Mouse (Mus musculus): ENCODE measurements around the gene Rnf10. TPM values are rescaled to one million over a fixed set of nuclear protein-coding genes. Genes with fewer than 3 reads are reported as not detected.

The Rnf10 gene
- polyA plus RNA-seq, 1 experiment from 2014 or later, result 218 TPM

GRCm38 (mm10) chr5:115255472-115255871, 17.2 kb downstream of the Rnf10 start:
- peaks cover 63% of the 10 kb centered on the region for H3K36me3 ChIP-seq
- H3K9ac ChIP-seq, result no peak overlapping the region
- H3K9me3 ChIP-seq, result no peaks in the 10 kb centered on the region
- no peak overlapping the region for H3K27ac ChIP-seq (replicated peaks)
- no peak for ATAC-seq (ENCODE audit: low FRiP score, low read depth)
- H3K27me3 ChIP-seq, result no peaks in the 10 kb centered on the region
- H3K4me2 ChIP-seq, result no peak overlapping the region
- H3K4me1 ChIP-seq (replicated peaks), result no peaks in the 10 kb centered on the region
- WGBS, result 62% methylated on average over 1 of the region's 1 CpGs
- no peak overlapping the region for H3K4me3 ChIP-seq

DNA sequence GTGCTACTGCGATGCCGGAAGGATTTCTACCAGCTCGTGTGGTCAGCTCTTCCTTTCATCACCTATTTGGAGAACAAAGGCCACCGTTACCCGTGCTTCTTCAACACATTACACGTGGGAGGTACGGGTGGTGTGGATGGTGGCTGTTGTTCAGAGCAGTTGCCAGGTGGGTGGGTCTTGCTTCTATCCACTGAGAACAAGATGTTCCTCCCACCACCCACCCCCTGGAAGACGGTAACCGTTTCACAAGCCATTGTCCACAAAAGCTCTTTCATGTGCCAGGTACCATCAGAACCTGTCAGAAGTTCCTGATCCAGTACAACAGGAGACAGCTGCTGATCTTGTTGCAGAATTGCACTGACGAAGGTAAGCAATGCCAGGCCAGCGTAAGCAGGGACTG, 32.5 kb downstream of the Rnf10 start:
- no peak for ATAC-seq (ENCODE audit: low FRiP score, low read depth)
- no peak overlapping the region for H3K27ac ChIP-seq (replicated peaks)
- H3K4me1 ChIP-seq (replicated peaks), result peaks cover 28% of the 10 kb centered on the region
- no peaks in the 10 kb centered on the region for H3K9me3 ChIP-seq
- no peak overlapping the region for H3K4me3 ChIP-seq
- H3K36me3 ChIP-seq, result peaks cover 54% of the 10 kb centered on the region
- 87% methylated on average over 11 of the region's 11 CpGs for WGBS
- no peaks in the 10 kb centered on the region for H3K27me3 ChIP-seq
- no peak overlapping the region for H3K4me2 ChIP-seq
- H3K9ac ChIP-seq, result no peak overlapping the region

DNA sequence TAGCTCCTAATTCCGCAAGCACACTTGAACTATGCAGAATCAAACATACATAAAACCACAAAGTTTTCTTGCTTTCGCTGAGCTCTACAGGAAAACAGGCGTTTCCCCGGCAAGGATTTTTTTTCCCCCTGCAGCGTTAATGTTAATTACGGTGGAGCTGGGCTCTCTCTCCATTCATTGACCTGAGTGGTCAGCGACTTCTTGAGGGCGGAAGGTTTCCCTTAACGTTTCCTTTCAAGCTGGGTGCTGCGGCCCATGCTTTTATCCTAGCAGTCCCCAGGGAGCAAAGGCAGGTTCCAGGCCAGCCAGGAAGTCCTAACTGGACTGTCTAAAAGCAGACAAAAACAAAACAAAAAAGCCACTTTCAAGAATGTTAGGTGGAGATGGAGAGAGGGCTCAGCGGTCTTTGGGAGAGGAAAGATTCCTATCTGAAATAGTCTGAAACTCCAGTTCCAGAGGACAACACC, 33.9 kb downstream of the Rnf10 start:
- Histone ChIP-seq H3K9me3 (no peaks in the 10 kb centered on the region), H3K4me1 (replicated peaks) (peaks cover 31% of the 10 kb centered on the region), H3K27me3 (peaks cover 6% of the 10 kb centered on the region; the same call in 1 of the 2 replicates), H3K9ac (peak overlapping the region; percentile 89), H3K4me2 (peak overlapping the region; percentile 78), H3K36me3 (peaks cover 39% of the 10 kb centered on the region), H3K27ac (replicated peaks) (no peak overlapping the region), H3K4me3 (peak overlapping the region; percentile 91)
- WGBS, result 4% methylated on average over 11 of the region's 11 CpGs
- no peak for ATAC-seq (ENCODE audit: low FRiP score, low read depth)

- H3K4me3 ChIP-seq, result peak overlapping the region; percentile 91
- peak; percentile 85 for ATAC-seq (ENCODE audit: low FRiP score, low read depth)
- peak overlapping the region; percentile 79 for H3K27ac ChIP-seq (replicated peaks)
Observed at GRCm38 (mm10) chr5:115237803-115238728, 34.6 kb downstream of the Rnf10 start.

GRCm38 (mm10) chr5:115235786-115236263, 36.9 kb downstream of the Rnf10 start, which contains the start of gene Pop5:
Gene Pop5, plus strand, starts transcription at chr5:115235836.
- peaks cover 9% of the 10 kb centered on the region; the same call in 1 of the 2 replicates for H3K27me3 ChIP-seq
- ATAC-seq (ENCODE audit: low FRiP score, low read depth), result peak; percentile 54
- peak within 1 kb of the TSS; percentile 58 for H3K9ac ChIP-seq
- 2% methylated on average over 21 of the region's 21 CpGs for WGBS
- H3K4me1 ChIP-seq (replicated peaks), result peaks cover 35% of the 10 kb centered on the region
- peak within 1 kb of the TSS; percentile 85 for H3K4me2 ChIP-seq
- peak within 1 kb of the TSS; percentile 50 for H3K4me3 ChIP-seq
- peaks cover 12% of the 10 kb centered on the region for H3K36me3 ChIP-seq
- H3K9me3 ChIP-seq, result no peaks in the 10 kb centered on the region
- peak within 1 kb of the TSS; percentile 80 for H3K27ac ChIP-seq (replicated peaks)

More at GRCm38 (mm10) chr5:115237803-115238728, 34.6 kb downstream of the Rnf10 start:
- H3K4me1 ChIP-seq (replicated peaks), result peaks cover 31% of the 10 kb centered on the region
- H3K4me2 ChIP-seq, result peak overlapping the region; percentile 78
- peaks cover 33% of the 10 kb centered on the region for H3K36me3 ChIP-seq
- under 1% methylated on average over 84 of the region's 88 CpGs for WGBS
- H3K27me3 ChIP-seq, result peaks cover 9% of the 10 kb centered on the region; the same call in 1 of the 2 replicates
- peak overlapping the region; percentile 89 for H3K9ac ChIP-seq
- H3K9me3 ChIP-seq, result no peaks in the 10 kb centered on the region

- peak; percentile 60 for ATAC-seq (ENCODE audit: low FRiP score, low read depth)
- Histone ChIP-seq H3K4me1 (replicated peaks) (peaks cover 35% of the 10 kb centered on the region), H3K27me3 (peaks cover 9% of the 10 kb centered on the region; the same call in 1 of the 2 replicates), H3K9me3 (no peaks in the 10 kb centered on the region), H3K36me3 (peaks cover 7% of the 10 kb centered on the region), H3K4me2 (peak overlapping the region; percentile 85), H3K4me3 (peak overlapping the region; percentile 50), H3K27ac (replicated peaks) (peak overlapping the region; percentile 80), H3K9ac (peak overlapping the region; percentile 58)
- 1% methylated on average over 43 of the region's 45 CpGs for WGBS
Observed at GRCm38 (mm10) chr5:115235323-115235771, 37.4 kb downstream of the Rnf10 start.

DNA sequence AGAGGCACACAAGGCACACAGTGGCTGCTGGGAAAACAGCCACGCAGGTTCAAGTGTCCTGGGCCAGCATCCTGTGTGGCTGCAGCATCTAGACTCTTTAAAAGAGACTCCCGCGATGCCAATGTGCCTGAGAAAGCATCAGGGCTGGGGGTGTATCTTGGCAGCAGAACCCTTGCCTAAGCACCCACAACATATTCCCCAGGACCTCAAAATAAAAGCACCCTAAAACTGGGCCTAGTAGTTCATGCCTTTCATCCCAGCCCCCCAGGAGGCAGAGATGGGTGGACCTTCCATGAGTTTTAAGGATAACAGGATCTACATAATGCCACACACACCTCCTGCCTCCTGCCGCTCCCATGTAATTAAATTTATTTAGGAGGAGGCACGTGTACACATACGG, 38.2 kb downstream of the Rnf10 start:
- Histone ChIP-seq H3K4me3 (no peak overlapping the region), H3K9me3 (no peaks in the 10 kb centered on the region), H3K4me1 (replicated peaks) (peaks cover 35% of the 10 kb centered on the region), H3K36me3 (no peaks in the 10 kb centered on the region), H3K4me2 (no peak overlapping the region; the same call in 1 of the 2 replicates), H3K27ac (replicated peaks) (no peak overlapping the region), H3K9ac (no peak overlapping the region), H3K27me3 (peaks cover 9% of the 10 kb centered on the region; the same call in 1 of the 2 replicates)
- ATAC-seq (ENCODE audit: low FRiP score, low read depth), result no peak
- 60% methylated on average over 6 of the region's 6 CpGs for WGBS

DNA sequence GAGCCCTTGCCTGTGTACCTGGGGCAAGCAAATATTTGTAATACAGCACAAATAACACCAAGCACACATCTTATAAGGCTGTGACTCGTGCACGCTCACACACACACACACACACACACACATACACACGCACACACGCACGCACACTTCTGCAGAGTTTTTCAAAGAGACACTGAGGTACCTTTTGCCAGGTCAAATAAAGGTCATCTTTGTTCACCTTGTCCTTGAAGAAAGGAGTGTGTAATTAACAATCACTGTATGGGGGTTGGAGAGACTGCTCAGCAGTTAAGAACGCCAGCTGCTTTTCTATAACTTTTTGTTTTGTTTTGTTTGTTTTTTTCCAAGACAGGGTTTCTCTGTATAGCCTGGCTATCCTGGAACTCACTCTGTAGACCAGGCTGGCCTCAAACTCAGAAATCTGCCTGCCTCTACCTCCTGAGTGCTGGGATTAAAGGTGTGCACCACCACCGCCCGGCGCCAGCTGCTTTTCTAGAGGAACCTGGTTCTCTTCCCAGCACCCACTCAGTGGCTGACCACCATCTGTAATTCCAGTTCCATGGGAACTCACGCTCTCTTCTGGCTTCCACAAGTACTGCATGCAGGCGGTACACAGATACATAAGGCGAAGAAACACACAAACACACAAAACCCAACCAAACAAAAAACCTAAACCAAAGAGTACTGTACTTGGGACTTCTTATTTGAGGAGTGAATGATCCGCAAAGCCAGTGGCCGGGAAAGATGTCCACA, 39.5 kb downstream of the Rnf10 start:
- H3K9ac ChIP-seq, result no peak overlapping the region
- no peak overlapping the region for H3K4me3 ChIP-seq
- WGBS, result 93% methylated on average over 14 of the region's 14 CpGs
- no peak for ATAC-seq (ENCODE audit: low FRiP score, low read depth)
- peaks cover 23% of the 10 kb centered on the region for H3K4me1 ChIP-seq (replicated peaks)
- H3K27ac ChIP-seq (replicated peaks), result no peak overlapping the region
- H3K27me3 ChIP-seq, result peaks cover 9% of the 10 kb centered on the region; the same call in 1 of the 2 replicates
- H3K36me3 ChIP-seq, result no peaks in the 10 kb centered on the region
- no peak overlapping the region for H3K4me2 ChIP-seq
- H3K9me3 ChIP-seq, result no peaks in the 10 kb centered on the region

DNA sequence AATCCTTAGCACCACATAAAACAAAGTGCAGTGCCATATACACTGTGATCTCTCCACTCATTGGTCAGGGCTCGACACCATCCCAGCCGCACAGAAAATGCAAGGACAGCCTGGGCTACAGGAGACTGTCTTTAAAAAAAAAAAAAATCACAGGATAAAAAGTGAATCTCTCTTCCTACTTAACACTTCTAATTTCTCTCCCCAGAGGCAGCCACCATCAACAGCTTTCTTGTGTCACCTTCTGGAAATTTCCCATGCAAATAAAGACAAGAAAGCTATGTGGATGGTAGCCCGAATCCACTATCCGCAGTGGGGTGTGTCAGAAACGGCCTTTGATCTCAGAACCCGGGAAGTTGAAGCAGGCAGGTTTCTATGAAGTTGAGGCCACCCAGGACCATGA, 40.2 kb downstream of the Rnf10 start:
- H3K9ac ChIP-seq, result no peak overlapping the region
- no peaks in the 10 kb centered on the region for H3K9me3 ChIP-seq
- peaks cover 9% of the 10 kb centered on the region; the same call in 1 of the 2 replicates for H3K27me3 ChIP-seq
- ATAC-seq (ENCODE audit: low FRiP score, low read depth), result no peak
- H3K27ac ChIP-seq (replicated peaks), result no peak overlapping the region
- no peaks in the 10 kb centered on the region for H3K36me3 ChIP-seq
- WGBS, result 84% methylated on average over 6 of the region's 6 CpGs
- H3K4me1 ChIP-seq (replicated peaks), result peaks cover 21% of the 10 kb centered on the region
- no peak overlapping the region for H3K4me2 ChIP-seq
- no peak overlapping the region for H3K4me3 ChIP-seq

DNA sequence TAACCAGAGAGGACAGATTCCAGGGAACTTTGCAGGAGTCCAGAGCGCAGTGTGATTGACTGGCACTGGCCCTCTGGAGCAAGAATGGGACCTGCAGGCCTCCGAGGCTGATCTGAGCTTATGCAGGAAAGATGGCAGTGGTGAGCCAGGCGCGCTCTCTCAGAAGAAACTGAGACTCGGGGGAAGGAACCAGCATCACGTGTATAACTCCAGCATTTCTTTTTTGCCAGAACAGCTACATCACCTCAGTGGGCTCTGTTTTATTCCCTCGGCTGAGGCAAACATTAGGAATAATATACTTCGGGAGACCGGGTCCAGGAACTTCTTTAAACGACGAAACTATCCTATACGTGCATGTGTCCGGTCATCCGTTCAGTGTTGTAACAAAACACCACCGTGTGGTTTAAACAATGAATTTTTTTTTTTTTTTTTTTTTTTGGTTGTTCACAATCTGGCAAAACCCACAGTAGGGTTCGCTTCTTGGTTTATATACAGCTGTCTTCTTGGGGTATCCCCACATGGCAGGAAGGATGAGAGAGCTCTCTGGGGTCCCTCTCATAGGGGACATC, 41.1 kb downstream of the Rnf10 start:
- Histone ChIP-seq H3K9ac (no peak overlapping the region), H3K27me3 (peaks cover 9% of the 10 kb centered on the region; the same call in 1 of the 2 replicates), H3K36me3 (no peaks in the 10 kb centered on the region), H3K9me3 (no peaks in the 10 kb centered on the region), H3K4me1 (replicated peaks) (peaks cover 19% of the 10 kb centered on the region), H3K4me3 (no peak overlapping the region), H3K27ac (replicated peaks) (no peak overlapping the region), H3K4me2 (0 out of 2 replicates have a peak overlapping the region, but pooled peaks have one; percentile 0)
- 35% methylated on average over 16 of the region's 16 CpGs for WGBS
- ATAC-seq (ENCODE audit: low FRiP score, low read depth), result no peak

DNA sequence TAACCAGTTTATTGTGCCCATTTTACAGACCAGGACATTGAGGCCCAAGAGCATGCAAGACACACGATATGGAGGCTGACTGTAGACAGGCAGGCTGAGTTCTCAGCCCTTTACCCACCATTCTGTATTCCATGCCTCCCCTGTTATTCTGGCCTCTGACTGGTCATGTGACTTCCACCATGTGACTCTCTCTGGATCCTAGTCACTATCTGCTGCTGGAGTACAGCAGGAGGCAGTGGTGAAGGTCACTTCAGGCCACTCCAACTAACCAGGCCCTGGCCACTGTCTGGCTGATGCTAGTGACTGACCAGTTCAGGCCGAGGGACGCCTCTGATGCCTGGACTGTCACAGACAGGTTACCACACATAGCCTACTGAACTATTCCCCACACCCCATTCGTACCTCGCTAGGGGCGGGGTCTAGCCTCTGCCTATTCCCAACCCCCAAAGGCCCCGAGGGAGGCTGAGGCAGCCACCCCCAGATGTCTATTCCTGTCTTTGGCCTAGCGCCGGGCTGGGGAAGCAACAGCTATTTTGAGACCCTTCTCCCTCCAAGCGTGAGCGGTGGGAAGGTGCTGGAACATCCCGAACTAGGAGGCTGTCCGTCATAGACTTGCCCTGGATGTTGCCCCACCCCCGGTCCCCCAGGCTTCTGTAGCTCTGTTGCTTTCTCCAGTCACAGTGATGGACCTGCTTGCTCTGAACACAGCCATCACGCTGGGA, 41.7 kb downstream of the Rnf10 start:
- no peak for ATAC-seq (ENCODE audit: low FRiP score, low read depth)
- peaks cover 14% of the 10 kb centered on the region for H3K4me1 ChIP-seq (replicated peaks)
- 48% methylated on average over 15 of the region's 15 CpGs for WGBS
- H3K4me2 ChIP-seq, result 0 out of 2 replicates have a peak overlapping the region, but pooled peaks have one; percentile 0
- no peak overlapping the region for H3K9ac ChIP-seq
- peaks cover 9% of the 10 kb centered on the region; the same call in 1 of the 2 replicates for H3K27me3 ChIP-seq
- H3K9me3 ChIP-seq, result no peaks in the 10 kb centered on the region
- no peaks in the 10 kb centered on the region for H3K36me3 ChIP-seq
- H3K4me3 ChIP-seq, result no peak overlapping the region
- H3K27ac ChIP-seq (replicated peaks), result no peak overlapping the region

Measured in hindbrain, embryonic 15.5 days (tissue).